Mouse (Mus musculus): ENCODE measurements around the gene Spire2.
"Not testable (repeated sequence)": the region's sequence is repeated elsewhere in the genome, so short reads cannot be mapped to it uniquely, and the experiment has no call there.

Spire2 gene

DNA sequence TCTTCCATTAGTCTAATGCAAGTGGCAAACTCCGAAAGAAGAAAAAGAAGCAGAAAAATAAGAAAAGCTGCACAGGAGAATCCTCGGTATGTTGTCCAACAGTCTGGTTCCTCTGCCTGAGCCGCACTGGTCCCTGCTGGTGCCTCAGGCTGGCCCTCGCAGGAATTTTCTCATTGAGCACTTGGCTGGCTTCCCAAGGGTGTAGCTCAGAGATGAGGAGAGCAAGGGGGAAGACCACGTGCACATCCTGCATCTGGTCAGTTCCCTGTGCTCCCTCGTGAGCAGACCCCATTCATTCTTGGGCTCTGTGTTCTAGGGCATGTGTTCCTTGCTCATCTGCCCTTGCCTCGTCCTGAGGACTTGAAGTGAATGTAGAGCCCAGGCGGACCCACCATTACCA is 50.0 kb downstream of the Spire2 start:
- DNase-seq (ENCODE audit: low spot score in 2 of 2): no peak

DNA sequence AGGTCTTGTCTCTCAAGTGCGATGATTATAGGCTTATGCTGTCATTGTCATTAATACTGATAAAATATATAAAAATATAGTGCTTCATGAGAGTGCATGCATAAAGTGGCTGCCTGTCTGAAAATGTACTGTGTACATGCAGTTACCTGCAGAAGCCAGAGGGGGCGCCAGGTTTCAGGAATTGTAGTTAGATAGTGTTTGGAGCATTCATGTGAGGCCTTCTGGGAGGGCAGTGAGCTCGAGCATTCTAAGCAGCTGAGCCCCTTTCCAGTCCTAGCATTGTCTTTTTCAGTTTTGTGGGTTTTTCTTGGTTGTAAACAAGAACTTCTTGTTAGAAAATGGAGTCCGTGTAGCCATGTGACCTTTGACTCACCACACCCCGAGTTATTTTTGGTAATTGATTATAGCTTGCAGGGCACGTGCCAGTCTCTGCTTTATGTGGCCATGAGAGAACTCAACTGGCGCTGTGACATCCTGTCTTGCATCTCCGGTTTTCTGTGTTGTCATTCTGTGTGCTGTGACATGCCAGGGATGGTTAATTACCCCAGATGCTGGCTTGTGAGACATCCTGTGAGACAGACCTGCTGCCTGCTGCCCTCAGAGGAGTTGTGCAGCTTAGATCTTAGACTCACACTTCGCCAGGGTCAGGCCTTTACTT is 52.5 kb downstream of the Spire2 start:
- no peak for DNase-seq (ENCODE audit: low spot score in 2 of 2)

- DNase-seq (ENCODE audit: low spot score in 2 of 2): no peak
Measured at GRCm38 (mm10) chr8:123387041-123387440, 54.5 kb downstream of the Spire2 start.

DNA sequence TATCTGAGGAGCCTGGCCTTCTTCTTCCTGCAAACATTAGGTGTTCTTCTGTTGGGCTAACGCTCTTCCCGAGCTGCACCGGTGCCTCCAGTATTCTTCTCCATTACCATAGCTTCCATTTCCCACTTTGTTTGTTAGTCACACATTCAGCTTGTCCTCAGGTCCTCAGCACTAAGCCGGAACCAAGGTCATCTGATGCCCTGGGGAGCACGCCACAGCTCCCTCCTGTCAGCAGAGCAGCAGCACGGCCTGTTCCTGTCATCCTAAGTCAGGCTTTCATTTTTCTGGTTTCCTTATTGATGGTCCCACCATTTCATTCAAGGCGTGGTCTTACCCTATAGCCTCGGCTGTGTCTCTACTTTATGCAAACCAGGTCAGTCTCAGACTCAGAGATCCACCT is 55.3 kb downstream of the Spire2 start:
- DNase-seq (ENCODE audit: low spot score in 2 of 2): no peak

DNA sequence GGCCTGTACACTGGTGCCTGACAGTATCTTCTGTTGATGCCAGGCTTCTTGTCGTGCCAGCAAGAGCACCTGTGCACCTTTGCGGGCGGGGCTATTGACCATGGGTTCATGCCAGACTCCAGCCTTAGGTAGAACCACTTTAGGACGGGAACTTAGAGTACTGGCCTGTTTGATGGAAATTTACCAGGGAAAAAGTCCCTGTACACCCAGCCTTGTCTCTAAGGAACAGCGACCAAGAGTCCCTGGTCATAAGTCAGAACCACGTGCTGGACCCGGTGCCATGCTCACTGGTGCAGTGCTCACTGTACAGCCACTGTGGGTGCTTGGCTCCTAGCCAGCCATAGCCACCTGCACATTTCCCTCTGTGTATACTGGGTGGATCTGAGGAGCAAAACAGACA is 56.5 kb downstream of the Spire2 start:
- no peak for DNase-seq (ENCODE audit: low spot score in 2 of 2)

DNA sequence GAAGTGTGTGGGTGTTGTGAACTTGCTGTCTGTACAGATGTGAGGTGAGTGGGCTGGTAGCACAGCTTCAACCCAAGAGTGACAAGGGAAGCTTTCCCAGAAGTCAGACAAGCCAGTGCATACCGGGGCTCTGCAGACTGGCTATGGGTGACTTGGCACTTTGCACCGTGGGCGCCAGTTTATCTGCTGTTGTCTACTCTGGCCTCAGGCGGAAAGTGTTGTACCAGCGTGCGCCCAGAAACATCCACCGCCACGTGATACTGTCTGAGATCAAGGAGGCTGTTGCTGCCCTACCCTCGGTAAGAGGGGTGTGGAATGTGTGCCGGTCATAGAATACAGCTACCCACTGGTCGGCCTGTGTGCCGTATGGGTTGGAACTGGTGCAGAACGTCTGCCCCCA is 65.8 kb downstream of the Spire2 start:
- DNase-seq (ENCODE audit: low spot score in 2 of 2): no peak

DNA sequence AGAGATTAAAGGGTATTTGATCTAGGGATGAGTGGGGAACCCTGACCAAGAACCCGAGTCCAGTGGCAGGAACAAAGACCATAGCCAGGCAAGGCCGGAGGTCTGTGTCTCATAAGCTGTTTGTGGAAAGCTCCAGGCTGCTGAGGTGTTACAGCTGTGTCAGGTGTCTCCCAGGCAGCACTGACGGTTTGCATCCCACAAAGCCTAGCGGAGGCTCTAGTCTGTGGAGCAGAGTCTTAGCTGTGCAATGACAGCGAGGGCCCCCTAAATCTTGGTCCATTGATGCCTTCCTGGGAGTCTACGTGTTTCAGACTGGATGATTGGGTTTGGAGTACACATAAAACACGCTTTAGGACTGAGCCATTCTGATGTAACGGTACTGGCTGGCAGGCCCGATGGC is 69.4 kb downstream of the Spire2 start:
- no peak for DNase-seq (ENCODE audit: low spot score in 2 of 2)

DNA sequence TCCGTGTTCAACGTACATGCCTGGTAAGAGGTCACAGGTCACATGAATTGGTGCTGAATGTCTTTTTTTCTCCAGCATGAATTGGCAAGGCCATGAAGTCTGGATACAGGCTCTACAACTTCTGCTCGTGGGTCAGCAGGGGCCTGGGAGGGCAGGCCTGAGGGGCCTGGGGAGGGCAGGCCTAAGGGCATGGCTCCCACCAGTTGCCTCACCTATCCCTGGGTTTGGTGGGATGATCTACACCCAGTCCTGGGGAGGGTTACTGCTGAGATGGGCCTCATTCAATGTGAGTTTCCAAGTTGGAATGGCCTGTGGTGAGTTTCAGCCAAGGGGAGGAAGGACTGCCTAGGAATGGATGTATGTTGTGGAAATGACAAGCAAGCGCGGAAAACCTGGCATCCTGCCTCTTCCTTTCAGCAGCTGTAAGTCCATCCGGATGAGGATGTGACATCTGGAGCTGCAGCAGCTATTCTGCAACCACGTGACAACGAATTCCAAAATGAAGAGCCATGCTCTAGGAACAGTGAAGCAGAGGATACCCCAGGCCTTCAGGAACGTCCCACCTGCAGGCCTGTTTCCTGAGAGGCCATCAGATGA is 70.3 kb downstream of the Spire2 start:
- DNase-seq (ENCODE audit: low spot score in 2 of 2): no peak

- no peak for DNase-seq (ENCODE audit: low spot score in 2 of 2)
Measured at GRCm38 (mm10) chr8:123404521-123404920, 72.0 kb downstream of the Spire2 start.

DNA sequence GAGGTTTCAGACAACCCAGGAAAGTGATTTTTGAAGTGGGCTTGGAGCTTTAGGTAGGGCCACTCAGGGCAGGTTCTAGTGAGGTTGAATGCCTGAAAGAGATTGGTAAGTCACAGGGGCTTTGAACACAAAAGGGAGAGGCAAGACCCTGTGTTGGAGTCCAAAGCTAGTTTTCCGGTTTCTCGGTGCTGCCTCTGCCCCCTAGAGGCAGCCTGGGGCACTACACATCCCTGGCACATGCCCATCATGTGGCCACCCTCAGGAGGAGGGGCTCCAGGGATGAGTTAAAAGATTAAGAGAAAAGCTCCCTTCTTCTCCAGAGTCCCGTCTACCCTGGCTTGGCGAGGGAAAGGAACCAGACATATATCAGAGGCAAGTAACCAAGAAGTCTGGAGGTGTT is 74.3 kb downstream of the Spire2 start, which contains the start of gene Mc1r:
Gene Mc1r (plus strand): TSS at position 322 of the 400 bp plus-strand sequence.
- DNase-seq (ENCODE audit: low spot score in 2 of 2): peak in 1 of 2 experiments; percentile 44

GRCm38 (mm10) chr8:123407612-123408011 is 75.1 kb downstream of the Spire2 start:
- DNase-seq (ENCODE audit: low spot score in 2 of 2): no peak

- no peak for DNase-seq (ENCODE audit: low spot score in 2 of 2)
Measured at GRCm38 (mm10) chr8:123408586-123409544, 76.4 kb downstream of the Spire2 start.

DNA sequence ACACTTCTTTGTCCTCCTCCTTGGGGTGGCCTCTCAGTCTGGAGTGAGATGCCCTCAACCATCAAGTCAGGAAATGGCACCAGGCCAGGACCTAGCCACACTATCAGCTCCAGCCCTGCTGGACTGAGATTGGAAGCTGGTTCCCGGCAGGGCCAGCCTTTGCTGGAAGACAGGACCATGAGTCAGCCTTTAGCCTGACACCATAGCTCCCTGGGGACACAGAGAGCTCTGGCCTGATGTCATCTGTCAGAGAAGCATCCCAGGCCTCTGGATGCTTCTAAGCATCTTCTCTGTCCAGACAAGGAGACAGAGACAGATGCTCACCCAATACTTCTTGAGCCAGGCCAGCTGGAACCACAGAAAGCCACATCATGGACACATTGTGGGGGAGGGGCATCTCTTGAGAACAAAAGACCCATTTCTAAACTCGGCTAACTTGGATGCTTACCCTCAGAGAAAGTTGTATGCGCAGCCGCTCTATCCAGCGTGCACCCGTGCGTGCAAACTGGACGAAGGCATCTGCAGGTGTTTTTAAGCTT is 77.6 kb downstream of the Spire2 start:
- DNase-seq (ENCODE audit: low spot score in 2 of 2): no peak

GRCm38 (mm10) chr8:123410788-123411187 is 78.3 kb downstream of the Spire2 start:
- no peak for DNase-seq (ENCODE audit: low spot score in 2 of 2)

DNA sequence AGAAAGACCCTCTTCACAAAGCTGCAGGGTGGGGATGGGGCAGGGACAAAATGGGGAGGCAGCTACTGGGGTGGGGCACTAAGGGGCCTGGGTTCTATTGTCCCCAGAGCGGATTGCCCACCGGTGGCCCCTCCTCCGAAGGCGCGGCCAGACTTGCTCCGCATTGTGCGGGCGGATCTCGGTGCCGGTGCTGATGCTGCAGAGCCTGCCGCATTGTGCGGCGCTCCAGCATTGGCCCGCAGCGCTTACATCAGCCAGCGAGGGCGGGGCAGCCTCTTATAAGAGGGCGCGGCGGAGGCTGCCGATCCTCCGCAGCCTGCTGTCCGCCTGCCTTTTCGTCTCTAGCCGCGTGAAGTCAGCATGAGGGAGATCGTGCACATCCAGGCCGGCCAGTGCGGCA is 78.7 kb downstream of the Spire2 start, which contains the start of gene Tubb3:
Gene Tubb3 (plus strand): TSS at position 179 of the 400 bp plus-strand sequence.
- DNase-seq (ENCODE audit: low spot score in 2 of 2): peak in 1 of 2 experiments; percentile 41

GRCm38 (mm10) chr8:123411781-123412327 is 79.3 kb downstream of the Spire2 start:
- no peak for DNase-seq (ENCODE audit: low spot score in 2 of 2)

- no peak for DNase-seq (ENCODE audit: low spot score in 2 of 2)
Measured at GRCm38 (mm10) chr8:123412560-123413170, 80.2 kb downstream of the Spire2 start.

- no peak for DNase-seq (ENCODE audit: low spot score in 2 of 2)
Measured at GRCm38 (mm10) chr8:123414255-123414654, 81.7 kb downstream of the Spire2 start.

- not testable (repeated sequence) for DNase-seq (ENCODE audit: low spot score in 2 of 2)
Measured at GRCm38 (mm10) chr8:123414997-123415696, 82.6 kb downstream of the Spire2 start.
